Mouse (Mus musculus): ENCODE measurements at regions not wholly inside any gene's neighbourhood (a gene's known extent, or its start where the extent isn't known, plus 50 kb on each side); places are given as distances from the start of the nearest gene placed in this dataset.

DNA sequence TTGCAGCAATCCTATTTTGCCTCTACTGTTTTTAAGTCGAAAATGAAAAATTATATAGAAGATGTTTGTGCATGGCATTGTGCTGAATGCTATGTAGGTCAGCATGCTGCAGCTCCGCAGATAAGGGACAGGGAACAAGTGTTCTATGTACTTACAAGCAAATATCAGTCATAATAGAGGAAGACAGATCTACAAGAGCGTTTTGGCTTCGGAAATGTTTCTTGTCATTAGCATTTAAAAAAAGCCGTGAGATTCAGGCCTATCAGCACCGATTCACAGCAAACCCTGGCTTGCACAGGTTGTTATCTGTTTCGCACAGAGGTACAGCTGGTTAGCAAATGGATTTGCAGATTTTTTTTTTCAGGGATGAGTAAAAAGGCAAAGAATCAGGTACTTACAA lies 191.8 kb upstream of the Tbc1d5 start:
- TF ChIP-seq CTCF (IDR thresholded peaks at IDR 0.05; ENCODE audit: extremely low read depth, insufficient read depth, low read length) (no peak), POLR2A (IDR thresholded peaks at IDR 0.05; ENCODE audit: extremely low read depth, insufficient read depth, low read length) (no peak)

All from cortical plate, adult 2 months (tissue).